Mouse (Mus musculus): ENCODE results near the gene Hadhb. TPM values are rescaled to one million over a fixed set of nuclear protein-coding genes. Genes with fewer than 3 reads are reported as not detected.

Gene Hadhb
- total and polyA plus RNA-seq, 3 experiments = 51.3 to 108 (median 61.4) TPM

- H3K27me3 ChIP-seq (ENCODE audit: insufficient read depth, low read length) = no peaks in the 10 kb centered on the region
These were observed 3.0 kb upstream of the Hadhb start for GRCm38 (mm10) chr5:30152007-30152406.

DNA sequence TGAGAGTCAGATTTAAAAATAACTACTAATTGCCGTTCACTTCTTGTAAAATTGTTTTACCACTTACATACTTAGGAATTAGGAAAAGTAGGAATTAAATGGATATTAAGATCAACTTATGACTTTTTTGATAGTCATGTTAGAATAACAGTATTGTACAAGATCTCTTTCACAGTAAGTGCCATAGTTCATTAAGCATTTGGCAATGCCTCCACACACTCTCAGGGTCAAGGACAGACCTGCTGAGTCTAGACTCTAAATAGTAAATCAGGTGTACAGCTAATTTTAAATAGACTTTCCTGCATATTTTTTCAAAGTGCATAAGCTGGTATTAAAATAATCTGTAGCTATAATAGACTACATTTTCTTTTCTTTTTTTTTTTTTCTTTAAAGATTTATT is 2.6 kb upstream of the Hadhb start:
- H3K4me1 ChIP-seq (ENCODE audit: insufficient read depth, low read depth, low read length) = peaks cover 21% of the 10 kb centered on the region
- no peaks in the 10 kb centered on the region for H3K9me3 ChIP-seq (replicated peaks)
- DNase-seq (ENCODE audit: low spot score) = no peak
- peaks cover 31% of the 10 kb centered on the region for H3K36me3 ChIP-seq (replicated peaks)
- ATAC-seq (ENCODE audit: extremely low read depth, insufficient number of reproducible peaks, low FRiP score, poor library complexity, severe bottlenecking) = no peak
- no peak overlapping the region for H3K4me3 ChIP-seq (ENCODE audit: low read depth, low read length)
- no peak for TF ChIP-seq TAL1 (conservative IDR thresholded peaks at IDR 0.05; ENCODE audit: low read depth, low read length)
- TF ChIP-seq POLR2AphosphoS5 (IDR thresholded peaks at IDR 0.05; ENCODE audit: insufficient replicate concordance, low read depth, low read length) = no peak
- no peak for TF ChIP-seq GATA2 (IDR thresholded peaks at IDR 0.05; ENCODE audit: borderline replicate concordance, low read depth, low read length)
- TF ChIP-seq CTCF (IDR thresholded peaks at IDR 0.05; ENCODE audit: low read depth, low read length) = no peak
- no peak for TF ChIP-seq GATA1 (IDR thresholded peaks at IDR 0.05; ENCODE audit: borderline replicate concordance, low read length)
- no peaks in the 10 kb centered on the region for H3K27me3 ChIP-seq (ENCODE audit: insufficient read depth, low read length)

More at GRCm38 (mm10) chr5:30152007-30152406, 3.0 kb upstream of the Hadhb start:
- Histone ChIP-seq H3K4me3 (ENCODE audit: low read depth, low read length) (no peak overlapping the region), H3K36me3 (replicated peaks) (peaks cover 35% of the 10 kb centered on the region), H3K4me1 (ENCODE audit: insufficient read depth, low read depth, low read length) (peaks cover 19% of the 10 kb centered on the region), H3K9me3 (replicated peaks) (no peaks in the 10 kb centered on the region)
- no peak for TF ChIP-seq CTCF (IDR thresholded peaks at IDR 0.05; ENCODE audit: low read depth, low read length)
- TF ChIP-seq GATA1 (IDR thresholded peaks at IDR 0.05; ENCODE audit: borderline replicate concordance, low read length) = no peak
- no peak for TF ChIP-seq TAL1 (conservative IDR thresholded peaks at IDR 0.05; ENCODE audit: low read depth, low read length)
- no peak for TF ChIP-seq POLR2AphosphoS5 (IDR thresholded peaks at IDR 0.05; ENCODE audit: insufficient replicate concordance, low read depth, low read length)
- TF ChIP-seq GATA2 (IDR thresholded peaks at IDR 0.05; ENCODE audit: borderline replicate concordance, low read depth, low read length) = no peak
- ATAC-seq (ENCODE audit: extremely low read depth, insufficient number of reproducible peaks, low FRiP score, poor library complexity, severe bottlenecking) (no peak), DNase-seq (ENCODE audit: low spot score) (no peak)

GRCm38 (mm10) chr5:30153222-30153621 is 1.8 kb upstream of the Hadhb start:
- Histone ChIP-seq H3K4me3 (ENCODE audit: low read depth, low read length) (no peak overlapping the region; the same call in 1 of the 2 replicates), H3K4me1 (ENCODE audit: insufficient read depth, low read depth, low read length) (peaks cover 25% of the 10 kb centered on the region), H3K9me3 (replicated peaks) (no peaks in the 10 kb centered on the region), H3K27me3 (ENCODE audit: insufficient read depth, low read length) (no peaks in the 10 kb centered on the region), H3K36me3 (replicated peaks) (peaks cover 27% of the 10 kb centered on the region)
- TF ChIP-seq POLR2AphosphoS5 (IDR thresholded peaks at IDR 0.05; ENCODE audit: insufficient replicate concordance, low read depth, low read length) (no peak), GATA2 (IDR thresholded peaks at IDR 0.05; ENCODE audit: borderline replicate concordance, low read depth, low read length) (no peak), GATA1 (IDR thresholded peaks at IDR 0.05; ENCODE audit: borderline replicate concordance, low read length) (no peak), TAL1 (conservative IDR thresholded peaks at IDR 0.05; ENCODE audit: low read depth, low read length) (no peak), CTCF (IDR thresholded peaks at IDR 0.05; ENCODE audit: low read depth, low read length) (no peak)
- no peak for DNase-seq (ENCODE audit: low spot score)
- ATAC-seq (ENCODE audit: extremely low read depth, insufficient number of reproducible peaks, low FRiP score, poor library complexity, severe bottlenecking) = no peak

- Histone ChIP-seq H3K4me1 (ENCODE audit: insufficient read depth, low read depth, low read length) (peaks cover 22% of the 10 kb centered on the region), H3K9me3 (replicated peaks) (no peaks in the 10 kb centered on the region), H3K4me3 (ENCODE audit: low read depth, low read length) (peak overlapping the region; percentile 93), H3K36me3 (replicated peaks) (peaks cover 27% of the 10 kb centered on the region), H3K27me3 (ENCODE audit: insufficient read depth, low read length) (no peaks in the 10 kb centered on the region)
- TF ChIP-seq GATA1 (IDR thresholded peaks at IDR 0.05; ENCODE audit: borderline replicate concordance, low read length) (no peak), POLR2AphosphoS5 (IDR thresholded peaks at IDR 0.05; ENCODE audit: insufficient replicate concordance, low read depth, low read length) (no peak), CTCF (IDR thresholded peaks at IDR 0.05; ENCODE audit: low read depth, low read length) (no peak), TAL1 (conservative IDR thresholded peaks at IDR 0.05; ENCODE audit: low read depth, low read length) (no peak), GATA2 (IDR thresholded peaks at IDR 0.05; ENCODE audit: borderline replicate concordance, low read depth, low read length) (no peak)
- ATAC-seq (ENCODE audit: extremely low read depth, insufficient number of reproducible peaks, low FRiP score, poor library complexity, severe bottlenecking) (no peak), DNase-seq (ENCODE audit: low spot score) (no peak)
These were observed 1.0 kb upstream of the Hadhb start for GRCm38 (mm10) chr5:30154013-30154412.

GRCm38 (mm10) chr5:30155395-30155792 is 346 bp downstream of the Hadhb start:
- peak; percentile 12 for DNase-seq (ENCODE audit: low spot score)

DNA sequence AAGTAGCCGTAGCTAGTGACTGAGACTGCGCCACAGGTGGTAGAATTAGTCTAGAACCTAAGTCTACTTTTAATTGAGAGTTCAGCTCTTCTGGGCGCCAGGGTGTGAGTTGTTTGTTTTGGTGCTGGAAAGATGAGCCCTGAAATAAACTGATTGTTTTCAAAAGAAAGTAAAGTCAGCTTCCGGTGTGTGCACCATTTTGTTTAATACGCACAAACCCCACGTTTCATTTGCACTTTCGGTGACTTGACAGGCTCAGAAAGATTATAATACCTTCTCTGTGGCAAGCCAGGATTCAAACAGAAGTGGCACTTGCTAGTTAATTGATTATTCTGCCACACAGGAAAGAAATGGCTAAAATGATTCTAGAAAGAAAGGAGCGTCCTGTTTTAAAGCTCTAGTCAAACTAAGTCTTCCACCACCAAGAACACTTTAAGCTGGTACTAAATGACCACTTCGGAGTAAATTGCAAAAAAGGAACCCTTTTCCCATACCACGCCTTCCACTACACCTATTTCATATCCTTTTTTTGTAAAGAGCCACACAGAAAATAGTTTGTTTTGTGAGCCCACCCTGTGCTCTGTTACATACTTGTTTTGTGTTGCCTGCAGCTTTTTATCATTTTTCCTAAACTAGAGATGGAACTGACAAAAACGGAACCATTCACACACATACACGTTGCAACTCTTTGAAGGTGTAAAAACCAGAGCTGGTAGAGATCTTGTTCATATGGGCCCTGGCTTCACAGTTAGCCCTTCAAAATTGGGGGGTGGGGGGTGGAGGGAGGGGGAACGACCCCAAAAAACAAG is 977 bp downstream of the Hadhb start:
- ATAC-seq (ENCODE audit: extremely low read depth, insufficient number of reproducible peaks, low FRiP score, poor library complexity, severe bottlenecking) (no peak), DNase-seq (ENCODE audit: low spot score) (no peak)
- Histone ChIP-seq H3K4me1 (ENCODE audit: insufficient read depth, low read depth, low read length) (peaks cover 27% of the 10 kb centered on the region), H3K36me3 (replicated peaks) (peaks cover 31% of the 10 kb centered on the region), H3K27me3 (ENCODE audit: insufficient read depth, low read length) (no peaks in the 10 kb centered on the region), H3K4me3 (ENCODE audit: low read depth, low read length) (peak overlapping the region; percentile 93), H3K9me3 (replicated peaks) (no peaks in the 10 kb centered on the region)
- TF ChIP-seq GATA1 (IDR thresholded peaks at IDR 0.05; ENCODE audit: borderline replicate concordance, low read length) (no peak), CTCF (IDR thresholded peaks at IDR 0.05; ENCODE audit: low read depth, low read length) (no peak), TAL1 (conservative IDR thresholded peaks at IDR 0.05; ENCODE audit: low read depth, low read length) (no peak), GATA2 (IDR thresholded peaks at IDR 0.05; ENCODE audit: borderline replicate concordance, low read depth, low read length) (no peak), POLR2AphosphoS5 (IDR thresholded peaks at IDR 0.05; ENCODE audit: insufficient replicate concordance, low read depth, low read length) (no peak)

More at GRCm38 (mm10) chr5:30155395-30155792, 346 bp downstream of the Hadhb start:
- Histone ChIP-seq H3K4me3 (ENCODE audit: low read depth, low read length) (peak overlapping the region; percentile 93), H3K27me3 (ENCODE audit: insufficient read depth, low read length) (no peaks in the 10 kb centered on the region), H3K9me3 (replicated peaks) (no peaks in the 10 kb centered on the region), H3K36me3 (replicated peaks) (peaks cover 25% of the 10 kb centered on the region), H3K4me1 (ENCODE audit: insufficient read depth, low read depth, low read length) (peaks cover 21% of the 10 kb centered on the region)
- TF ChIP-seq TAL1 (conservative IDR thresholded peaks at IDR 0.05; ENCODE audit: low read depth, low read length) (no peak), GATA2 (IDR thresholded peaks at IDR 0.05; ENCODE audit: borderline replicate concordance, low read depth, low read length) (no peak), GATA1 (IDR thresholded peaks at IDR 0.05; ENCODE audit: borderline replicate concordance, low read length) (no peak), CTCF (IDR thresholded peaks at IDR 0.05; ENCODE audit: low read depth, low read length) (no peak), POLR2AphosphoS5 (IDR thresholded peaks at IDR 0.05; ENCODE audit: insufficient replicate concordance, low read depth, low read length) (no peak)
- ATAC-seq (ENCODE audit: extremely low read depth, insufficient number of reproducible peaks, low FRiP score, poor library complexity, severe bottlenecking) = 0 out of 2 replicates have a peak, but pooled peaks have one; percentile 32

Data from G1E (cell line).